Mouse (Mus musculus) urinary bladder, postnatal 4 days (tissue): ENCODE data around the gene Htra1.

Experiments
- DNase-seq, 2 experiments: peaks; one replicate each; pipeline ENCODE4 v3.0.0; 2021 to 2022; ENCODE audit warnings: low spot score in 2 of 2

The Htra1 gene

DNA sequence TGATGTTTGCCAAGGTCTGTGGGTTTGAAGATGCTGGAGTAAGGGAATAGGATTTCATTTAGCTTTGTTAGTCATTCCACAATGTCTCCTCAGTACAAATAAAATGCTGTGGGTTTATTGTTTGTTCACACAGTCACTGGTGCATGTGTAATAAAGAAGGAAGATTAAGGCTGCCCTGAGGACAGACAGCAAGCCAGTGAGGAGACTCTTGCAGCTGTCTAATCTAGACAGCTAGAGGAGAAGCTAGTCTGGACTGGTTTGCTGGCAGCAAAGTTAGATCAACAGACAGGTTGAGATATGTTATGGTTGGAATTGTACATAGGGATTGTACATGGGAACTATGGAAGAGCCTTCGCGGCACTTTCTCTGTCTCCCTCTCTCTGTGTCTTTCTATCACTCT is 71.3 kb downstream of the Htra1 start:
- DNase-seq: no peak

DNA sequence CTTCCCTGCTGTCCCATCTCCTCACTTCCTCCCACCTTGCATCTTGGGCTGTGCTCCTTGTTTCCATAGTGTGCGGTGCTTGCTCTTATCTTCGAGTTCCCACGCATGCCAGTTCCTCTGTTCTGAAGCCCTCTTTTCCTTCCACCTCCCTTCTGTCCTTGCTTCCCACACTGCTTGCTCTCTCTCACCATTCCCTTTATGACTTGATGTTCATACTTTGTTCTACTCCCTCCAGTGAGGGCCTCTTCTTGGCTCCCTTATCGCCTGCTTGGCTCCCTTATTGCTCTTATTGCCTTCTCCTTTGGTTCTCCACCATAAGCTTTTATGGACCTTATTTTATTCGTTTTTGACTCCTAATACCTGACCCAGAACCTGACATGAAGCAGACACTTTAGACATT is 73.3 kb downstream of the Htra1 start:
- DNase-seq: peak in 1 of 2 experiments; percentile 14

DNA sequence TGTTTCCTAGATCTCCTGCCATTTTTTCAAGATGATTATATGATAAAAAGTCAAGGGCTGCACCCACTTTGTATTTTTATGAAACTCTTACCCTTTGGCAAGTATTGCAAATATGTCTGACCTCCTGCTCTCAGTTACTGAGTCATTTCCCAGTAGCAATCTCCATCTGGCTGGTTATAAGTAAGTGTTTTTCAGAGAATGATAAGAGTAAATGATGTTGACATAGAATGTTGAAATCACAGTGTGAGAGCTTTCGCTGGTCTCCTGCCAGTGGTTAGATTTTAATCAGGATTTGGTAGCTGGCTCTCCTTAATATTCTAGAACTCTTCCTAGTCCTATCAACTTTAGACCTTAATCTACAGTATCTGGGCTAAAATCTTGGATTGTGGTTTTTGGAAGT is 76.0 kb downstream of the Htra1 start:
- DNase-seq: no peak

DNA sequence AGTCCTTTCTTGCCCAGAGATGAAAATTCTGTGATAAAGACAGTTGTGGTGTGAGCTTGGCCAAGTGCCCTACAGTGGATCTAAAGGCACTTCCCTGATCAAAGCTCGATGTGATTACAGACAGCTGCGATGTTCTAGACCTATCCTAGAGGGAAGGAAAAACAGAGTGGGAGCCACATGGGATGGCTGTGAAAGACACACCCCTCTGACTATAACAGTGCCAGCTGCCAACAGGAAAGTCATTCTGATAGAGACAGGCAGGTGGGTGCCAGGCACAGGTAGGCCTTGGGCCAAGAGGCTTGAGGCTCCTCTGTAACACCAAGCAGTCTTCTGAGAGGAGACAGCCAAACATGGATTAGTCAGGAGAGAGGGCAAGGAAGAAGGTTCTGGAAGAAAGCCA is 83.3 kb downstream of the Htra1 start:
- no peak for DNase-seq

DNA sequence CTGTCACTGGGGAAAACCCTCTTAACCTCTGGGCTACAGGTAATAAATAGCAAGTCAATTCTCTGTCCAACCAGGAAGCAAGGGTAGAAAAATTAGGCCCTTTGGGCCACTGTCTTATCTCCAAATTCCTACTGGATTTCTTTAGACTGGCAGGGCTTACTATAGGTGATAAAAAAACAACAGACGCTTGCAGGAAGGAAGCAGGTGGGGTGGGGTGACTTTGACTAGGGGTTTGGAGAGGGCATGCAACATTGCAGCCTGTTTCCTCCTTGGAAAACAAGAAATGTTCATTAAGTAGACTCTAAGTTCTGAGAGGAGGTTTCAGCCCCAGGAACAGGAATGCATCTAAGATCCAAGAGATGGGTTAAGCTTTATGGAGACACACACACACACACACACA is 88.9 kb downstream of the Htra1 start:
- DNase-seq: no peak

DNA sequence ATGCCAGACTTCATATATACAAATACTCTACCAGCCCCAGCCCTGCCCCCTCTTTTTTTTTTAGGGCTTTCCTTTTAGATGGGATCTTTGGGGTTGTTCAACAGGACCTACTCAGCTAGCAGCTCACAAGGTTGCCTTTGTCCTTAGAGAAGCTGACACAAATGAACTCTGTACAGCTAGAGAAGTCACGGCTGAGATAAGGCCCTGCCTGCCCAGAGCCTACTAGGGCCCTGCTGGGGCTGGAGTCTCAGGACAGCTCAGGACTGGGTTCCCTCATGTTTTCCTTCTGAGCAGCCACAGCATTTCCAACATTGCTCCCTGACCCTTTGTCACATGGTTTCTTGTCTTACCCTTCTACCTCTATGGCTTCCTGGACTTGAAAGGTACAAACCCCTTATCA is 91.6 kb downstream of the Htra1 start:
- DNase-seq: no peak

DNA sequence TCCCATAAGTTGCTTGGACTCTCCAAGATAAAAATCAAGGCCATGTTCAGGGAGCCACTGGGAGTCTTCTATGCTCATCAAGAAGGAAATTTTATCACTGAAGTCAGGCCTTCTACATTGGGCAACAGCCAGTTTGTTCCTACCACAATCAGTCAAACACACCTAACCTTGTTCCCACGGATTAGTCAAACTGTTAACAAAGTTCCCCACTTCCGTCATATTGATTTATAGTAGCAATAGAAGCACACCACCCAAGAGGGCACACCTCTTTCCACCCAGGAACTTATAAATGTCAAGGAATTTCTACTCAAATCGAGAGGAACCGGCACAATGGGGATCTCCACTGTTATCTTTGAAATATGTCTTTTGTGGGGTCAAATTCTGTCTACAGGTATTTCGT is 95.8 kb downstream of the Htra1 start, which contains the start of gene Dmbt1:
Gene Dmbt1, plus strand, starts transcription at position 299 of the 400 bp plus-strand sequence.
- no peak for DNase-seq
